Mouse (Mus musculus) heart, adult 2 months (tissue): ENCODE measurements around the gene Spink4. TPM values are rescaled to one million over a fixed set of nuclear protein-coding genes. Genes with fewer than 3 reads are reported as not detected.
A peak's percentile ranks its signal among the peaks of the same experiment; 100 is the strongest.

Experiments used
- DNase-seq, 2 experiments: peaks; one replicate each; pipeline ENCODE4 v3.0.0; 2021
- H3K27ac ChIP-seq: fragments of 200-600 bp; 2 replicates; pipeline ENCODE4 v1.8.1; 2022
- H3K27me3 ChIP-seq: fragments of 200-500 bp; 2 replicates; pipeline ENCODE4 v1.6.1; 2012; ENCODE audit warnings: mild to moderate bottlenecking, low read length, inconsistent platforms, mixed read lengths; ENCODE audit not compliant: control insufficient read depth, insufficient read depth
- H3K36me3 ChIP-seq: fragments of 200-500 bp; 2 replicates; pipeline ENCODE4 v1.6.1; 2012; ENCODE audit warnings: low read length, inconsistent platforms; ENCODE audit not compliant: control insufficient read depth, insufficient read depth
- H3K4me1 ChIP-seq: fragments of 200-500 bp; 2 replicates; pipeline ENCODE4 v1.6.1; 2011; ENCODE audit warnings: low read length; ENCODE audit not compliant: control insufficient read depth, insufficient read depth
- H3K4me3 ChIP-seq: fragments of 200-600 bp; 2 replicates; pipeline ENCODE4 v1.8.1; 2022
- H3K79me2 ChIP-seq: fragments of 200-500 bp; replicated peaks from 2 replicates; pipeline ENCODE4 v1.6.1; 2012; ENCODE audit warnings: mild to moderate bottlenecking, inconsistent platforms, low read length, moderate library complexity, mixed read lengths; ENCODE audit not compliant: control insufficient read depth, insufficient read depth
- H3K9ac ChIP-seq: fragments of 200-500 bp; 2 replicates; pipeline ENCODE4 v1.6.1; 2012; ENCODE audit warnings: low read depth, mild to moderate bottlenecking, control low read depth, inconsistent platforms, low read length, mixed read lengths
- CTCF ChIP-seq: fragments of 200-600 bp; IDR thresholded peaks from 2 replicates; pipeline ENCODE4 v1.8.1; 2022; ENCODE audit warnings: antibody characterized with exemption, mild to moderate bottlenecking, moderate library complexity
- EP300 ChIP-seq: fragments of 200-500 bp; IDR thresholded peaks from 2 replicates; pipeline ENCODE4 v1.6.1; 2011; ENCODE audit warnings: low read depth, low read length, control low read depth; ENCODE audit not compliant: insufficient read depth
- POLR2A ChIP-seq: fragments of 200-500 bp; IDR thresholded peaks from 2 replicates; pipeline ENCODE4 v1.6.1; 2011; ENCODE audit warnings: mild to moderate bottlenecking, low read depth, low read length, control low read depth; ENCODE audit not compliant: insufficient read depth
- WGBS: fragments of 180-500 bp; shearing (Covaris S2); methylation state at CpG from one replicate; pipeline ENCODE4 v1.1.7; 2018; 5-methylcytosine and 5-hydroxymethylcytosine counted together
- intact Hi-C: fragments of 180-260 bp; cut with DNase I; formaldehyde crosslinking; loops from one replicate; pipeline ENCODE4 v1.15.1; 2025
- polyA plus RNA-seq: library from polyadenylated mRNA; depleted of rRNA; stranded (reverse); fragments of >200 nt; gene quantifications from 2 replicates; pipeline ENCODE4 v1.2.3, GENCODE M21; 2012
- total RNA-seq, 2 experiments: library from RNA; stranded (reverse); gene quantifications; 2 replicates each; pipeline ENCODE4 v1.2.3; 2021

Gene Spink4
- total and polyA plus RNA-seq, 3 experiments = 0.68 to 3.6 TPM; not detected in 1

- H3K4me3 ChIP-seq = no peak overlapping the region
- intact Hi-C loops = no loop called here
- no peaks in the 10 kb centered on the region for H3K36me3 ChIP-seq
- H3K27ac ChIP-seq = no peak overlapping the region
- H3K79me2 ChIP-seq = no peaks in the 10 kb centered on the region
- WGBS = 52% methylated on average over 4 of the region's 4 CpGs
- no peaks in the 10 kb centered on the region for H3K27me3 ChIP-seq
- DNase-seq = no peak
- no peaks in the 10 kb centered on the region for H3K4me1 ChIP-seq
- no peak for TF ChIP-seq EP300
- no peak for TF ChIP-seq CTCF
- no peak for TF ChIP-seq POLR2A
- no peak overlapping the region for H3K9ac ChIP-seq
Measured at GRCm38 (mm10) chr4:40885883-40886282, 34.0 kb upstream of the Spink4 start.

GRCm38 (mm10) chr4:40888839-40889238 is 31.0 kb upstream of the Spink4 start:
- Histone ChIP-seq H3K4me1 (no peaks in the 10 kb centered on the region), H3K36me3 (no peaks in the 10 kb centered on the region), H3K9ac (no peak overlapping the region), H3K4me3 (no peak overlapping the region), H3K79me2 (no peaks in the 10 kb centered on the region), H3K27ac (no peak overlapping the region), H3K27me3 (no peaks in the 10 kb centered on the region)
- 85% methylated on average over 11 of the region's 11 CpGs for WGBS
- TF ChIP-seq CTCF (no peak), EP300 (no peak), POLR2A (no peak)
- intact Hi-C loops = no loop called here
- DNase-seq = no peak

DNA sequence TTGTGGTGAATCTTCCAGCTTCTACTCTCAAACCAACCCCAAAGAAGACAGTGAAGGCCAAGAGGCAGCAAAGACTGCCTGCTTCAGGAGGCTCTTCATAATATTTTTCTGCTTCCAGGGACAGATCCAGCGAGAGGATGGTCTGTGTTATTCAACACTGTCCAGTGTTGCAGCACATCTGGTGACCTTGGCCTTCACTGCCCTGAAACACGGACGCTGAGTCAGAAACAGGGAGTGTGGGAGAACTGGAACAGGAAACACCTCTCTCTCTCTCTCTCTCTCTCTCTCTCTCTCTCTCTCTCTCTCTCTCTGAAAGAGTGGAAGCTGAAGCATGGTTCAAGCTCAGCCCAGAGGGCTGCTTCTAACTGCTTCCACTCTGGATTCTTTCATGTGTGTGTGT is 30.6 kb upstream of the Spink4 start:
- TF ChIP-seq EP300 (no peak), CTCF (no peak), POLR2A (no peak)
- no peak overlapping the region for H3K27ac ChIP-seq
- WGBS = 20% methylated on average over 3 of the region's 3 CpGs
- intact Hi-C loops = no loop called here
- no peaks in the 10 kb centered on the region for H3K4me1 ChIP-seq
- no peaks in the 10 kb centered on the region for H3K27me3 ChIP-seq
- DNase-seq = peak in 1 of 2 experiments; percentile 43
- no peak overlapping the region for H3K9ac ChIP-seq
- no peaks in the 10 kb centered on the region for H3K36me3 ChIP-seq
- H3K4me3 ChIP-seq = no peak overlapping the region
- H3K79me2 ChIP-seq = no peaks in the 10 kb centered on the region

DNA sequence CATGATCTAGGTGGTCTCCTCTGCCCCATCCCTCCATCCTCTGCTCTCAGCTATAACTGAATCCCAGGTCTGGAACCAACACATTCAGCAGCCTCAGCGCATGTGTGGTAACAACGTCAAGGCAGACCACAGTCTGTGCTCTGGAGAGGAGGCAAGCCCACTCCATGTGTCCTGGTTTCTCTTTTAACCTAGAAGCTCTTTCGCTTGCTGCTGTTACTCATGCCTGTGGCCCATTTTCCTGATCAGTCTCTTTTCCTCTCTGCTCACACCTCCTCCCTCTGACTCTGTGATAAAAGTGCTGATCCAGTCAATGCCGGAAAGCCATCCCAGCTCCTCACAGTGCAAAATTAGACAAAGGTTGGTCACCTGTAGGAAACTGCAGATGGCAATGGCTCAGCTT is 29.9 kb upstream of the Spink4 start:
- Histone ChIP-seq H3K27ac (no peak overlapping the region), H3K4me3 (no peak overlapping the region), H3K9ac (no peak overlapping the region), H3K36me3 (no peaks in the 10 kb centered on the region), H3K27me3 (no peaks in the 10 kb centered on the region), H3K79me2 (no peaks in the 10 kb centered on the region), H3K4me1 (no peaks in the 10 kb centered on the region)
- intact Hi-C loops = no loop called here
- no peak for DNase-seq
- TF ChIP-seq POLR2A = no peak
- TF ChIP-seq CTCF = no peak
- TF ChIP-seq EP300 = no peak
- WGBS = 83% methylated on average over 4 of the region's 4 CpGs

- H3K27me3 ChIP-seq = no peaks in the 10 kb centered on the region
- H3K27ac ChIP-seq = no peak overlapping the region
- no peak for DNase-seq
- H3K79me2 ChIP-seq = no peaks in the 10 kb centered on the region
- no peaks in the 10 kb centered on the region for H3K4me1 ChIP-seq
- no peak overlapping the region for H3K4me3 ChIP-seq
- intact Hi-C loops = no loop called here
- no peaks in the 10 kb centered on the region for H3K36me3 ChIP-seq
- H3K9ac ChIP-seq = no peak overlapping the region
- TF ChIP-seq CTCF (no peak), EP300 (no peak), POLR2A (no peak)
- 68% methylated on average over 5 of the region's 5 CpGs for WGBS
Measured at GRCm38 (mm10) chr4:40891206-40891605, 28.6 kb upstream of the Spink4 start.

DNA sequence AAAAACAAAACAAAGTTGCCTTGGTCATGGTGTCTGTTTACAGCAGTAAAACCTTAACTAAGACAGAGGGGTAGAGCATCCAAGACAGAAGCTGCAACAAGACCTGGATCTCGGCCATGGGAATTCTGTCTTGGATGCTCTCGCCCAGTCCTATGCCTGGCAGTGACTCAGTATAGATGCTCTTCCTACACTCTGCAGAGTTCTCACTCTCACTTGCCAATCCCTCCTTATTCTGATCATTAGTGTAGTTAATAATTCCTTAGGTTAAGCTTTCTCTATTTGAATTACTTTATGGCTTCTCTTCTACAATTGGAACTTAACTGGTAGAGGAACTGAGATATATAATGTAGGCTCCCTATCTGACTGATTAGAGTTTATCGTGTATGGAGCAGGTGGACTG is 24.7 kb upstream of the Spink4 start:
- no peak overlapping the region for H3K9ac ChIP-seq
- H3K79me2 ChIP-seq = no peaks in the 10 kb centered on the region
- 96% methylated on average over 3 of the region's 3 CpGs for WGBS
- H3K27ac ChIP-seq = no peak overlapping the region
- intact Hi-C loops = no loop called here
- DNase-seq = no peak
- no peaks in the 10 kb centered on the region for H3K4me1 ChIP-seq
- no peaks in the 10 kb centered on the region for H3K27me3 ChIP-seq
- H3K4me3 ChIP-seq = no peak overlapping the region
- H3K36me3 ChIP-seq = no peaks in the 10 kb centered on the region
- TF ChIP-seq CTCF (no peak), POLR2A (no peak), EP300 (no peak)
